Mouse (Mus musculus) T-helper 17 cell (primary cell): Measurements from ENCODE around the gene Noxo1.
"Not testable (repeated sequence)": the region's sequence is repeated elsewhere in the genome, so short reads cannot be mapped to it uniquely, and the experiment has no call there.

ENCODE experiments used
- in situ Hi-C, 2 experiments: fragments of 300-600 bp; cut with MboI, MseI; formaldehyde crosslinking; loops; 1 replicate in 1 of 2; 2 replicates in 1 of 2; pipeline ENCODE4 v1.15.1; 2025; ENCODE audit warnings: high pct_unique_total_duplicates in 2 of 2

Noxo1 gene

GRCm38 (mm10) chr17:24696011-24696697 is at the start of gene Noxo1, which contains the start of gene Gfer:
TSS of gene Noxo1 (plus strand) at chr17:24696234.
TSS of gene Gfer (minus strand) at chr17:24696156.
- in situ Hi-C loops: no loop called here

GRCm38 (mm10) chr17:24646381-24646780 is 49.7 kb upstream of the Noxo1 start:
- in situ Hi-C loops: no loop called here

DNA sequence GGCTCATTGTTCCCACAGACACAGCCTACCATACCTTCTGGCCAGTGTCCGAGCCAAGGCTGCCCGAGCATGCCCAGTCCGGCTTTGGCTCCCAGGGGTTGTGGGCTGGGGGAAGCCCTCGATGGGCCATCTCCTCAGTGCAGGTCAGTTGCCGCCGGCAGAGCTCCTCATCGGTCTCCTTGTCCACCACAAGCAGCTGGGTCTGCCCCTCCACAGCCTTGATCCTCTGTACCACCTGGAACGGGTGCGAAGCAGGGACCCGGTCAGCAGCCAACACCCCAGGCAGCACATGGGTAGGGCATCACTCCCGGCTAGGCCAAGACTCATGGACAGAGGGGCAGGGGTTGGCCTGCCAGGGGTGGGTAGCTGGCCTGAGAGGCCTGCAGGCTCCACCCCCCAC is 48.5 kb upstream of the Noxo1 start:
- in situ Hi-C loops: no loop called here

- in situ Hi-C loops: no loop called here
These were observed 47.2 kb upstream of the Noxo1 start for GRCm38 (mm10) chr17:24648731-24649377.

DNA sequence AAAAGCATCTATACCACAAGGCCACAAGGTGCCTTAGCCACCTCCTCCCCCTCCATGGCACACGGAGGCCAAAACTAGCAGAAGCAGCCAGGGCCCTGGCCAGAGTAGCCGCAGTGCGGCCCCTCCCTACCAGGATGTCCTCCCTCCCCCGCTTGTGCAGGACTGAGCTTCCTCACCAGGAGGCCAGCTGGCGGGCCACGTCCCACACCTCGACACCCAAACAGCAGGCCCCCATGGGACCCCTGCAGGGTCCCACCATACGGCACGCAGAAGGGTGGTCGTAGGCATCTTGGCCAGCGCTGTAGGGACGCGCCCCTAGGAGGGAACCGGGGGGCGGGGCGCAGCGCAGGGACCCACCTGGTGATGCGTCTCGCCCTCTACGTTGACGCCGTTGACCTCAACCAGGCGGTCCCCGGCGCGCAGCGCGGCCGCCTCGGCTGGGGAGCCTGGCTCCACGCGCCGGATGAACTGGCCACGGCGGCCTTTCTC is 46.4 kb upstream of the Noxo1 start:
- in situ Hi-C loops: loop anchor here in 1 of 2 experiments (5.0 kb wide), 1 partner anchor 152 kb away; no protein-coding TSS in a partner anchor

DNA sequence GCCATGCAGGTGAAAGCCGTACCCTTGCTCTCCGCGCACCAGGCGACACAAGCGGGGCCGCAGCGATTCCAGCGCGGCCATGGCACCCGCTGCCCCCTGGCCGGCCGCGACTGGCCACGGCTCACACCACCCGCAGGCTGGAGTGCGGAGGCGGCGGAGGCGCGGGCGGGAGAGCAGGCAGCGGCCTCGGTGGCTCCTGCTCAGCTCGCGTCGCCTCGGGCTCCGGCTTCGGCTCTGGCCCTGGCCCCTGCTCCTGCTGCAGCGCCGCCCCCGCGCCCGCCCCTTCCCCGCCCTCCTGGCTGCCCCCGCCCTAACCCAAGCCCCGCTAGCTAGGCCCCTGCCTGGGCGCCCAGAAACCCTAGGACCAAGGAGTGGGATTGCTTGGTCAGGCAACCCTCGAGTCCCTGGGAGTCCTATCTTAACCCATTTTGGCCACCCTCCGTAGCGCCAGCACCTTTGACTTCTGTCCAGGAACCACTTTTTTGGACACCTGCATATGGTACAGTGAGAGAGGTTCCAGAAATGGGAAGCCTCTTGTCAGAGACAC is 45.9 kb upstream of the Noxo1 start, which contains the start of gene Slc9a3r2:
TSS of gene Slc9a3r2 (minus strand) at position 258 of the 547 bp plus-strand sequence.
- in situ Hi-C loops: loop anchor here in 1 of 2 experiments (5.0 kb wide), 1 partner anchor 153 kb away; no protein-coding TSS in a partner anchor

DNA sequence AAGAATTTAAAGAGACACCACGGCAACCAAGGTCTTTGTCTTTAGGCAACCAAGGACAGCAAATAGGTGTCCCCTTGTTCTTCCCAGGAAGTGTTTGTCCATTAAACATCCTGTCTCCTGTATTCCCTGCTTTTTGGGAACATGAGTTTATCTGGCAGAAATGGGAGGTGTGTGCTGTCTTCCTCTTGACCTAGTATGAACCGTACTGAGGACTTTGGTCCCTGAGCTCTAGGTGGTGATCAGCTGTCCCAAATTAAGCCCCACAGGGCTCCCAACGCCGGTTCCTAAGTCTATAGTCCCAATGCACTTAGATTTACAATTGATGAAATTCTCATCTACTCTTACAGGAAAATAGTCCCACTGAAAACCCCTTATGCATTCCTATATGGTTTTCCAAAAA is 45.3 kb upstream of the Noxo1 start:
- in situ Hi-C loops: loop anchor here in 1 of 2 experiments (5.0 kb wide), 1 partner anchor 153 kb away; no protein-coding TSS in a partner anchor

DNA sequence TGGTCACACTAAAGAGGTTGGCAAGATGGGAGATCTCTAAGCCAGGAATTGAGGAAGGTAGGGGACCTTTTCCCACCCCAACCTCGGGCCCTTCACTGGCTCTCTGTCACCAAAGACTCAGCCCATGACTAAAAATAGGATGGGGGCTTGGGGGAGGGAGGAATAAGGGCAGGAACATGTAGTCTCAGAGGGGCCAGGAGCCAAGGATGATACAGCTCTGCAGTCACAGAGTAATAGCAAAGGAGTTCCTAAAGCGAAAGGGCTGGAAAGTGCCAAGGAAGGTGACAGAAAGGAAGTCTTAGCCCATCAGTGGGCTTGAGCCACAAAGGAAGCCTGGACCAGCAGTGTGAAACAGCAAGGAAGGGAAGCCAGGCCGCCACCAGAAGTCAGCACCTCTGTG is 44.2 kb upstream of the Noxo1 start:
- in situ Hi-C loops: loop anchor here in 1 of 2 experiments (5.0 kb wide), 1 partner anchor 155 kb away; no protein-coding TSS in a partner anchor

GRCm38 (mm10) chr17:24653967-24654710 is 41.9 kb upstream of the Noxo1 start:
- in situ Hi-C loops: loop anchor here in 1 of 2 experiments (5.0 kb wide), 1 partner anchor 157 kb away; no protein-coding TSS in a partner anchor

GRCm38 (mm10) chr17:24654969-24655368 is 41.1 kb upstream of the Noxo1 start:
- in situ Hi-C loops: loop anchor here in 1 of 2 experiments (5.0 kb wide), 2 partner anchors 118 to 158 kb away; no protein-coding TSS in a partner anchor

DNA sequence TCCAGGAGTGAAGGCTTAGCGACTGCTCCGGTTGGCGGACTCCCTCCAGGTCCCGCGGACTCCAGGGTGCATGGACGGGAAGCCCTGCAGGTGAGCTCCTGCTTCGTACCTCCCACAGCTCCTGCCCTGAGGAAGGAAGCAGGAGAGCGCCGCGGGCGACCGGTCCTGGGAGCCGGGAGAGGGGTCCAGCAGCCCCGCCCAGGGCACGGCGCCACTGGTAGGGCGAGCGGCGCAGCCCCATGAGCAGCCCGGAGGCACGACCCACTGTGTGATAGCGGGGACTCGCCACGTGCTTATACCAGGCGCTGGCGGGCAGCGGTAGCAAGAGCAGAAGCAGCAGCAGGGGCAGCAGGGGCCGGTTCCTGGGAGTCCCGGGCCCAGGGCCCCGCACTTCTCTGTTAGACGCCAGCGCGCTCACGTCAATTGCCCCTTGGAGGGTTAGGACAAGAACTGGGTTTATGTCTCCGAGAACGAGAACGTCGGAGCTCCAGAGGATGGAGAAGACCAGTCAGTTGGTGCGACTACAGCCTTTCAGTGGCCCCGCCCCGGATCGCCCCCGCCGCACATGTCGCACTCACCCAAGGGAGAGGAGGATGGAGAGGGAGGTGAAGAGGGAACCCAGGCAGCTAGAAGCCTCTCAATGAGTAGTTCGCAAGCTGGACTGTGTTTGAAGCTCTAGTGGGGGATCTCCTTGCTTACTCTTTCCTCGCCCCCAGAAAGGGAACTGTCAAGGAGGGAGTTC is 37.8 kb upstream of the Noxo1 start, which contains the start of gene Npw:
TSS of gene Npw (minus strand) at position 441 of the 742 bp plus-strand sequence.
- in situ Hi-C loops: loop anchor here in 1 of 2 experiments (5.0 kb wide), 1 partner anchor 121 kb away; no protein-coding TSS in a partner anchor

DNA sequence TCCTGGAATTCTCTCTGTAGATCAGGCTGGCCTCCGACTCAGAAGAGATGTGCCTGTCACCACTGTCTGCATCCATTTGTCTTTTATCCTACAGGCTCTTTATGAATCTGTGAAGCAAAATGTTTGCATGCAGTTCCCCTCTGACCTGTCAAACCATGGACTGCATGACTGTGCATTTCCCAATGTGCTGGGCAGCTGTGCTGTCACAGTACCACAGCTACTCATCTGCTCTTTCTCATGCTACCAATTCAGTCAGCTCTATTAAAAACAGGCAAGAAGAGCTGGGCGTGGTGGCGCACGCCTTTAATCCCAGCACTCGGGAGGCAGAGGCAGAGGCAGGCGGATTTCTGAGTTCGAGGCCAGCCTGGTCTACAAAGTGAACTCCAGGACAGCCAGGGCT is 29.0 kb upstream of the Noxo1 start:
- in situ Hi-C loops: not testable (repeated sequence)

GRCm38 (mm10) chr17:24667416-24667815 is 28.6 kb upstream of the Noxo1 start:
- in situ Hi-C loops: no loop called here

DNA sequence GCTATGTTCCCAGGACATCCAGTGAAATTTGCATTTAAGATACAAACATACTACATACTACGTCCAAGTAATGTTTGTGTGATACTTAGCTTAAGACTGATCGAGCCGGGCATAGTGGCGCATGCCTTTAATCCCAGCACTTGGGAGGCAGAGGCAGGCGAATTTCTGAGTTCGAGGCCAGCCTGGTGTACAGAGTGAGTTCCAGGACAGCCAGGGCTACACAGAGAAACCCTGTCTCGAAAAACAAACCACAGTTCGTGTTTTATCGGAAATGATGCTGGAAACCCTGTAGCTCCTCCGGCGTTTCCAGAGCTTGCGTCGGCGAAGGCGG is 26.9 kb upstream of the Noxo1 start:
- in situ Hi-C loops: not testable (repeated sequence)

DNA sequence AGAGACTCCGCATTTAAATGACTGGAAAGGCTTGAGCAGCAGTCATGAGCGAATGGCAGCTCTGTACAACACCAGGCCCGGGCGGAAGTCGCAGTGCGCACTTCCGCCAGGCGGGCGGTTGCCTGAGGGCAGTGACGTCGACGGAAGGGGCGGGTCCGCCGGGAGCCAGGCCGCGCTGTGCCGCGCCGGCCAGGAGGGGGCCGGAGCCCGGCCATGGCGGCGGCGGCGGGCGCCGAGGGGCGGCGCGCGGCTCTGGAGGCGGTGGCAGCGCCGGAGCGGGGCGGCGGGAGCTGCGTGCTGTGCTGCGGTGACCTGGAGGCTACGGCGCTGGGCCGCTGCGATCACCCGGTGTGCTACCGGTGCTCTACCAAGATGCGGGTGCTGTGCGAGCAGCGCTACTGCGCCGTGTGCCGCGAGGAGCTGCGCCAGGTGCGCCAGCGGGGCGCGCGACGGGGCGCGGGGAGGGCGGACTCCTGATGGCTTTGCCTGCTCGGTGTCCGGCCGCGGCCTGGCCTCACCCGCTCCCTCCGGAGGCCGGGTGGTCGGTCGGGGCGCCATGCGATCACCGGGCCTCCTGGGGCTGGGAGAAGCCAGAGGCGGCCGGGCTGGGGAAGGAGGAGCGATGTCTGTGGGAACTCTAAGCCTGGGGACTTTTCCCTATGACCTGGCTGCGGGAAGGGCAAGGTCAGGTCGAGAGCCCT is 26.3 kb upstream of the Noxo1 start, which contains the start of gene Zfp598:
TSS of gene Zfp598 (plus strand) at position 143 of the 701 bp plus-strand sequence.
- in situ Hi-C loops: no loop called here

DNA sequence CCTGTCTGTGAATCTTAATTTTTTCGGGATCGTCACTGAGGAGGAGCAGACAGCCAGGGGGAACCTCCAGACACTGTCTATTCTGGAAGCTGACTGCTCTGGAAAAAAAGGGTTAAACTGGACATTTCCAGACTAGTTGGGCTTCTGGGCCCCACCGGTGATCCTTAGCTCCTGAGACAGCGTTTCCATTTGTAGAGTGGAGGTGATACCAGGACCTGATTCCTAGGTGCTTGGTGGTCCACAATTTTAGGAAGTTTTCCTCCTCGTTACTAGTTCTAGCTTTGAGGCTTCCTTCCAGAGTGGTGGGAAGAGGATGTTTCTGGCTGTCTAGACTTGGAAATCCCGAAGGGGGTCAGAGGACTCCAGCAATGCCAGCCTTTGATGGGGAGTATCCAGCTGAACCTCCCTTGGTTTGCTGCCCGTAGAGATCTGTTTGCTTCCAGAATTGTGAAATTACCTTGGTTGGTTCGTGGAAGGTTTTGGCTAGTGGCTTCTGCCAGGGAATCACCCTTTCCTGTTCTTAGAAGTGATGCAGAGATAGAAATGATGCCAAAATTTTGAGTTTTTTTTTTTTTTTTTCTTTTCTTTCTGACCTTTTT is 25.7 kb upstream of the Noxo1 start:
- in situ Hi-C loops: no loop called here

DNA sequence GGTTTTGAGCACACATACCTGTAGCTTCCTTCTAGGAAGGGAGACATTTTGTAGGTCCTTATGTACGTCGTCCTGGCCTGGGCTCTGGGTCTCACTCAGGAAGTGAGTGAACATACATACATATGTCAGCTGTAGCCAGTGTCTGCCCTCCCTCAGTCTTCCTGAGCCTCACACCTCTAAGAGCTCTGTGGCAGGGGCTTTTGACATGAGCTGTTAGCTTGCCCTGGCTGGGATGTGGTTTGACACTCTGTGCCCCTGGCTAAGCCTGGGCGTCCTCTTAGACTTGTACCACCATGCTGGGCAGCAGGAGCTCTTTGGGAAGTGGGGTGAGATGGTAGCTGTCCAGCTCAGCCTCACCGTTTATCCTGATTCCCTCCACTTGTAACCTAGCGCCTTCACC is 24.7 kb upstream of the Noxo1 start:
- in situ Hi-C loops: no loop called here

GRCm38 (mm10) chr17:24672141-24672540 is 23.9 kb upstream of the Noxo1 start:
- in situ Hi-C loops: no loop called here

DNA sequence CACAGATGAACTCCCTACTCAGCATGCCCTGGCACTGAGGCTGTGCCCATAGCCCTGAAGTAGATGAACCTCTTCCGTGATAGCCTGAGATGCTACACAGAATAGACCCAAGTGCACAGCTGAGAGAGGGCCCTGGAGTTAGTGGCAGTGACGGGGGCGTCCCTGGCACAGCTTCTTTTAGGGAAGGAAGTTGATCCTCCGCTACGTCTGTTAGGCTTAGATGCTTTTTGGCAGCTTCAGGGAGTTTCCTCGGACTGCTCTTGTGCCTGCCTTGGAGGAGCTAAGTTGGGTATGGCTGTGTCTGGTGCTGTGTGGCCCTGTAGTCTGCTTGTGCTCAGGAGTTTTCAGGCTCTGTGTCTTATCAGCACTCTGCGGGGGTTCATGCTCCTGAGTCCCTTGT is 21.8 kb upstream of the Noxo1 start:
- in situ Hi-C loops: no loop called here
